Mouse (Mus musculus): ENCODE results near the gene Arvcf. TPM values are rescaled to one million over a fixed set of nuclear protein-coding genes. Genes with fewer than 3 reads are reported as not detected.
A peak's percentile ranks its signal among the peaks of the same experiment; 100 is the strongest.

Arvcf gene
- total and polyA plus RNA-seq, 2 experiments from 2014 or later = 22.5 to 62.1 TPM

GRCm38 (mm10) chr16:18392469-18393426, 44.8 kb downstream of the Arvcf start:
- Histone ChIP-seq H3K27ac (ENCODE audit: low read depth) (peak overlapping the region; percentile 92), H3K4me1 (ENCODE audit: control insufficient read depth, insufficient read depth) (peaks cover 43% of the 10 kb centered on the region), H3K4me3 (ENCODE audit: low read depth, low read length) (peak overlapping the region; percentile 73), H3K9me3 (replicated peaks; ENCODE audit: control insufficient read depth, low read length) (no peaks in the 10 kb centered on the region), H3K36me3 (replicated peaks; ENCODE audit: control insufficient read depth, insufficient read depth, low read length) (peaks cover 12% of the 10 kb centered on the region), H3K9ac (replicated peaks; ENCODE audit: low read depth, low read length) (peak overlapping the region; percentile 71), H3K4me2 (ENCODE audit: low read depth, low read length) (peak overlapping the region; percentile 97), H3K27me3 (ENCODE audit: control insufficient read depth, insufficient read depth, low read length) (no peaks in the 10 kb centered on the region)
- DNase-seq (ENCODE audit: low spot score) = peak; percentile 81
- TF ChIP-seq EP300 (IDR thresholded peaks at IDR 0.05; ENCODE audit: low read depth) (peak; percentile 56; the same call in 1 of the 2 replicates), CTCF (IDR thresholded peaks at IDR 0.05; ENCODE audit: low read depth) (peak; percentile 65)
- under 1% methylated on average over 63 of the region's 63 CpGs for WGBS
- peak; percentile 79 for ATAC-seq (ENCODE audit: insufficient read depth, low read depth)

- no peak for TF ChIP-seq CTCF (IDR thresholded peaks at IDR 0.05; ENCODE audit: low read depth)
- no peak for TF ChIP-seq EP300 (IDR thresholded peaks at IDR 0.05; ENCODE audit: low read depth)
- Histone ChIP-seq H3K4me3 (ENCODE audit: low read depth, low read length) (peak overlapping the region; percentile 73), H3K27me3 (ENCODE audit: control insufficient read depth, insufficient read depth, low read length) (no peaks in the 10 kb centered on the region), H3K9me3 (replicated peaks; ENCODE audit: control insufficient read depth, low read length) (no peaks in the 10 kb centered on the region), H3K27ac (ENCODE audit: low read depth) (peak overlapping the region; percentile 92), H3K4me2 (ENCODE audit: low read depth, low read length) (peak overlapping the region; percentile 97), H3K36me3 (replicated peaks; ENCODE audit: control insufficient read depth, insufficient read depth, low read length) (peaks cover 20% of the 10 kb centered on the region), H3K4me1 (ENCODE audit: control insufficient read depth, insufficient read depth) (peaks cover 35% of the 10 kb centered on the region), H3K9ac (replicated peaks; ENCODE audit: low read depth, low read length) (peak overlapping the region; percentile 71)
- DNase-seq (ENCODE audit: low spot score) (no peak), ATAC-seq (ENCODE audit: insufficient read depth, low read depth) (no peak)
- WGBS = 55% methylated on average over 5 of the region's 5 CpGs
Measured at GRCm38 (mm10) chr16:18393595-18393994, 45.6 kb downstream of the Arvcf start.

- peak overlapping the region; percentile 92 for H3K27ac ChIP-seq (ENCODE audit: low read depth)
- H3K4me3 ChIP-seq (ENCODE audit: low read depth, low read length) = peak overlapping the region; percentile 73
- no peaks in the 10 kb centered on the region for H3K27me3 ChIP-seq (ENCODE audit: control insufficient read depth, insufficient read depth, low read length)
- ATAC-seq (ENCODE audit: insufficient read depth, low read depth) (no peak), DNase-seq (ENCODE audit: low spot score) (no peak)
- H3K9ac ChIP-seq (replicated peaks; ENCODE audit: low read depth, low read length) = no peak overlapping the region
- H3K4me2 ChIP-seq (ENCODE audit: low read depth, low read length) = peak overlapping the region; percentile 97
- H3K9me3 ChIP-seq (replicated peaks; ENCODE audit: control insufficient read depth, low read length) = no peaks in the 10 kb centered on the region
- 49% methylated on average over 3 of the region's 3 CpGs for WGBS
- H3K4me1 ChIP-seq (ENCODE audit: control insufficient read depth, insufficient read depth) = peaks cover 30% of the 10 kb centered on the region
- H3K36me3 ChIP-seq (replicated peaks; ENCODE audit: control insufficient read depth, insufficient read depth, low read length) = peaks cover 25% of the 10 kb centered on the region
- TF ChIP-seq CTCF (IDR thresholded peaks at IDR 0.05; ENCODE audit: low read depth) (no peak), EP300 (IDR thresholded peaks at IDR 0.05; ENCODE audit: low read depth) (no peak)
Measured at GRCm38 (mm10) chr16:18394056-18394455, 46.1 kb downstream of the Arvcf start.

GRCm38 (mm10) chr16:18394777-18395619, 47.0 kb downstream of the Arvcf start:
- H3K4me1 ChIP-seq (ENCODE audit: control insufficient read depth, insufficient read depth) = peaks cover 28% of the 10 kb centered on the region
- TF ChIP-seq EP300 (IDR thresholded peaks at IDR 0.05; ENCODE audit: low read depth) (no peak; the same call in 1 of the 2 replicates), CTCF (IDR thresholded peaks at IDR 0.05; ENCODE audit: low read depth) (no peak)
- H3K36me3 ChIP-seq (replicated peaks; ENCODE audit: control insufficient read depth, insufficient read depth, low read length) = peaks cover 34% of the 10 kb centered on the region
- no peak overlapping the region for H3K4me3 ChIP-seq (ENCODE audit: low read depth, low read length)
- H3K4me2 ChIP-seq (ENCODE audit: low read depth, low read length) = peak overlapping the region; percentile 33
- peak overlapping the region; percentile 92 for H3K27ac ChIP-seq (ENCODE audit: low read depth)
- peak; percentile 81 for DNase-seq (ENCODE audit: low spot score)
- H3K9me3 ChIP-seq (replicated peaks; ENCODE audit: control insufficient read depth, low read length) = no peaks in the 10 kb centered on the region
- WGBS = 14% methylated on average over 11 of the region's 11 CpGs
- no peaks in the 10 kb centered on the region for H3K27me3 ChIP-seq (ENCODE audit: control insufficient read depth, insufficient read depth, low read length)
- ATAC-seq (ENCODE audit: insufficient read depth, low read depth) = peak; percentile 56
- H3K9ac ChIP-seq (replicated peaks; ENCODE audit: low read depth, low read length) = peak overlapping the region; percentile 14; the same call in 1 of the 2 replicates

- H3K4me3 ChIP-seq (ENCODE audit: low read depth, low read length) = no peak overlapping the region
- peak; percentile 55 for ATAC-seq (ENCODE audit: insufficient read depth, low read depth)
- H3K4me1 ChIP-seq (ENCODE audit: control insufficient read depth, insufficient read depth) = peaks cover 28% of the 10 kb centered on the region
Measured at GRCm38 (mm10) chr16:18395620-18396036, 47.6 kb downstream of the Arvcf start.

More at GRCm38 (mm10) chr16:18395620-18396036, 47.6 kb downstream of the Arvcf start:
- TF ChIP-seq EP300 (IDR thresholded peaks at IDR 0.05; ENCODE audit: low read depth) (no peak), CTCF (IDR thresholded peaks at IDR 0.05; ENCODE audit: low read depth) (no peak)
- DNase-seq (ENCODE audit: low spot score) = peak; percentile 62
- Histone ChIP-seq H3K27me3 (ENCODE audit: control insufficient read depth, insufficient read depth, low read length) (no peaks in the 10 kb centered on the region), H3K9me3 (replicated peaks; ENCODE audit: control insufficient read depth, low read length) (no peaks in the 10 kb centered on the region), H3K9ac (replicated peaks; ENCODE audit: low read depth, low read length) (peak overlapping the region; percentile 14; the same call in 1 of the 2 replicates), H3K27ac (ENCODE audit: low read depth) (peak overlapping the region; percentile 92), H3K4me2 (ENCODE audit: low read depth, low read length) (0 out of 2 replicates have a peak overlapping the region, but pooled peaks have one; percentile 4), H3K36me3 (replicated peaks; ENCODE audit: control insufficient read depth, insufficient read depth, low read length) (peaks cover 41% of the 10 kb centered on the region)
- 10% methylated on average over 6 of the region's 7 CpGs for WGBS
